Mouse (Mus musculus) liver, embryonic 16.5 days (tissue): ENCODE measurements around the gene Megf8. TPM values are rescaled to one million over a fixed set of nuclear protein-coding genes. Genes with fewer than 3 reads are reported as not detected.
A peak's percentile ranks its signal among the peaks of the same experiment; 100 is the strongest.
"Not testable (repeated sequence)": the region's sequence is repeated elsewhere in the genome, so short reads cannot be mapped to it uniquely, and the experiment has no call there.

Experiments
- ATAC-seq: fragments of 200-750 bp; cut with Nextera tagmentation; 2 replicates; pipeline ENCODE4 v1.8.0; 2017; ENCODE audit warnings: low read depth, mild to moderate bottlenecking, moderate number of reproducible peaks, moderate library complexity
- H3K27ac ChIP-seq: fragments of 300-500 bp; sonication (generic); 2 replicates; pipeline ENCODE4 v1.5.1; 2014; ENCODE audit warnings: mild to moderate bottlenecking, low read length
- H3K27me3 ChIP-seq: fragments of 300-500 bp; sonication (generic); 2 replicates; pipeline ENCODE4 v1.6.1; 2014; ENCODE audit warnings: low read depth, low read length, mixed read lengths; ENCODE audit not compliant: control insufficient read depth, insufficient read depth
- H3K36me3 ChIP-seq: fragments of 300-500 bp; sonication (generic); 2 replicates; pipeline ENCODE4 v1.6.1; 2014; ENCODE audit warnings: mild to moderate bottlenecking; ENCODE audit not compliant: control insufficient read depth, insufficient read depth
- H3K4me1 ChIP-seq: fragments of 300-500 bp; sonication (generic); 2 replicates; pipeline ENCODE4 v1.6.1; 2014; ENCODE audit warnings: low read depth, low read length, mixed read lengths; ENCODE audit not compliant: control insufficient read depth
- H3K4me2 ChIP-seq: fragments of 300-500 bp; sonication (generic); 2 replicates; pipeline ENCODE4 v1.6.1; 2014; ENCODE audit warnings: low read depth, low read length, mixed read lengths
- H3K4me3 ChIP-seq: fragments of 300-500 bp; sonication (generic); 2 replicates; pipeline ENCODE4 v1.5.1; 2014; ENCODE audit warnings: low read depth, mild to moderate bottlenecking, low read length
- H3K9ac ChIP-seq: fragments of 300-500 bp; sonication (generic); 2 replicates; pipeline ENCODE4 v1.6.1; 2014; ENCODE audit warnings: low read depth, low read length
- H3K9me3 ChIP-seq: fragments of 300-500 bp; sonication (generic); replicated peaks from 2 replicates; pipeline ENCODE4 v1.6.1; 2016; ENCODE audit warnings: low read length; ENCODE audit not compliant: control insufficient read depth
- WGBS: fragments of 180-500 bp; shearing (Covaris S2); extraction: QIAGEN DNeasy Blood & Tissue Kit; methylation state at CpG from one replicate; pipeline ENCODE4 v1.1.7; 2014; ENCODE audit not compliant: insufficient replicate concordance; 5-methylcytosine and 5-hydroxymethylcytosine counted together
- polyA plus RNA-seq: library from polyadenylated mRNA; unstranded; fragments of >200 nt; fragmentation: Nextera tagmentation; extraction: Ambion mirVana; gene quantifications from 2 replicates; pipeline ENCODE4 v1.2.1, GENCODE M21; 2015

Gene Megf8
- polyA plus RNA-seq, 1 experiment from 2014 or later = 0.90 TPM

DNA sequence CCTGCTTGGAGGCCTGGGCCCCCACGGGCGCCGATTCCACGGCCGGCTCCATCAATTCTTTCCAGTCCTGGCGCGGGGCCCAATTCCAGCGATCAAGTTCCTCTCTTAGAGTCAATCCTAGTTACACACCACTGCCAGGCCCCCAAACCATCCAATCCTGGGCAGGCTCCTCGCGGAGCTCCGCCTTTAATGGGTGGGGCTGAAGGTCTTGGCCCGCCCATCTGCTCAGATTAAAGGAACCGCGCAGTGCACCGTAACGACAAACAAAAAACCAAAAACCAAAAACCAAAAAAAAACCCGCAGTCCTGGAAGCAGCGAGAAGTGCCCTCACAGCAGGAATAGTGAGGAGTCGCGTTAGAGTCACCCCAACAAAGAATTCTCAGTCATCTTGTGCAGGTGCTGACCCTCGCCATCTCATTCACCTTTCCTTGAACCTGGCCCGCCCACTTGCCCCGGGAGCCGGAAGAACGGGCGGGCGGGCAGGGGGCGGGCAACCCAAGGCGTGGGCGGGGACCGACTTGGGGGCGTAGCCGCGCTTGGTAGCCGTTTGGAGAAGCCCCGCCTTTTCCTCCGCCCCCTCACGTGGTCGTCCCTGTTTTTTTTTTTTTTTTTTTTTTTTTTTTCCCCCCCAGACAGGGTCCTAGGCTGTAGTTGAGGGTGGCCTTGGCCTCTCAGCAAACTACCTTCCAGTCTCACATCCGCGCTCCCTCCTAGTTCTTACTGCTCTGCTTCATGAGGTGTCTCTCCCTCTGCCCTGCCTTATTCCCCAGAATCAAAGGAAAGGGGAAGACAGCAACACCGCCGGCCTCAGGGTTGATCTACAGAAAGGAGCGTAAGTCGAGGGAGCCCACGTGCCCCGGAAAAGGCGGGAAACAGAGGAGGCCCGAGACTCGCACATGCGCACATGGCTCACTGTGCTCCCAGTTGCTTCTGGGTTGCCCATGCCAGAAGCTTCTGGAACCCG is 78.9 kb downstream of the Megf8 start:
- peak; percentile 96 for ATAC-seq
- peak overlapping the region; percentile 86 for H3K4me2 ChIP-seq
- no peaks in the 10 kb centered on the region for H3K36me3 ChIP-seq
- no peaks in the 10 kb centered on the region for H3K27me3 ChIP-seq
- peak overlapping the region; percentile 62 for H3K9ac ChIP-seq
- peak overlapping the region; percentile 64 for H3K27ac ChIP-seq
- peaks cover 34% of the 10 kb centered on the region for H3K4me1 ChIP-seq
- WGBS = 5% methylated on average over 52 of the region's 52 CpGs
- H3K9me3 ChIP-seq = no peaks in the 10 kb centered on the region
- peak overlapping the region; percentile 67 for H3K4me3 ChIP-seq

DNA sequence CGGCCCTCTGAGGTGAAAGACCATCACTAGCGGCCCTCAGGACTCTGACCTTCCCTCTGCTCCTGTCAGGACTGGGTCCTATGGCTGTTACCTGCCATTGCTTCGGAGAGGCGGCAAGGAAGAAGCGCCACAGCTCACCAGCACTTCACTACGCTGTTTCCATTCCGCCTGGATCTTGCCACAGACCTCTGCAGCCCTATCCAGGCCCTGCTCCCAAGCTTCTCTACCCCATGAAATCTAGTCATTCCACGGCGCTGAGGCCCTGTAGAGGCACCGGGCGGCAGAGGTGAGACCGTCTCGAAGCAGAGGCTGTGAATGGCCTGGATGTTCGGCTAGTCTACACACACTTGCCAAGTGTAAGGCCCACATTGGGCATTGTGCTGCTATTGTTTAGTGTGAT is 79.7 kb downstream of the Megf8 start:
- Histone ChIP-seq H3K4me1 (peaks cover 27% of the 10 kb centered on the region), H3K4me3 (no peak overlapping the region), H3K36me3 (no peaks in the 10 kb centered on the region), H3K9ac (no peak overlapping the region), H3K27me3 (no peaks in the 10 kb centered on the region), H3K27ac (no peak overlapping the region), H3K4me2 (peak overlapping the region; percentile 86; the same call in 1 of the 2 replicates), H3K9me3 (no peaks in the 10 kb centered on the region)
- ATAC-seq = no peak
- WGBS = 89% methylated on average over 14 of the region's 14 CpGs

DNA sequence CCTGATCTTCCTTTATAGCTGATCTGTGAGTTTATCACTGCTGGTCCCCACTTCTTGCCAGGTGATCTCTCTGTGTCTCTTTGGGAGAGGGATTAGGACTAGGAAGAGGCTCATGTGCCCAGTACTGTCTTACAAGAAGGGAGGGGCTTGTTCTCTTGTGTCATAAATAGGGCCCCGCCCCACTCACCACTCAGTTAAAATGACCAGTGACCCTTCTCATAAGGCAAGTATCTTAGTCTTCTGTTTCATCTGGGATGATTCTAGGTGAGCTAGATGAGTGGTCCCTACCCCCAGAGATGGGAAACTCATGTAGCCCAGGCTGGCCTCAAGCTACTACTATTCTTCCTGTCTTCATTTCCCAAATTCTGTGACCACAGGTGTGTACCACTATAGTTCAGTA is 81.6 kb downstream of the Megf8 start, which contains the start of gene Lipe:
Lipe (minus strand) TSS at position 101 of the 400 bp plus-strand sequence.
- H3K9me3 ChIP-seq = no peaks in the 10 kb centered on the region
- no peak within 1 kb of the TSS for H3K27ac ChIP-seq
- peaks cover 26% of the 10 kb centered on the region for H3K4me1 ChIP-seq
- H3K4me3 ChIP-seq = no peak within 1 kb of the TSS
- no peaks in the 10 kb centered on the region for H3K36me3 ChIP-seq
- H3K9ac ChIP-seq = no peak within 1 kb of the TSS
- H3K4me2 ChIP-seq = no peak within 1 kb of the TSS
- ATAC-seq = no peak
- 84% methylated on average over 1 of the region's 1 CpGs for WGBS
- no peaks in the 10 kb centered on the region for H3K27me3 ChIP-seq

DNA sequence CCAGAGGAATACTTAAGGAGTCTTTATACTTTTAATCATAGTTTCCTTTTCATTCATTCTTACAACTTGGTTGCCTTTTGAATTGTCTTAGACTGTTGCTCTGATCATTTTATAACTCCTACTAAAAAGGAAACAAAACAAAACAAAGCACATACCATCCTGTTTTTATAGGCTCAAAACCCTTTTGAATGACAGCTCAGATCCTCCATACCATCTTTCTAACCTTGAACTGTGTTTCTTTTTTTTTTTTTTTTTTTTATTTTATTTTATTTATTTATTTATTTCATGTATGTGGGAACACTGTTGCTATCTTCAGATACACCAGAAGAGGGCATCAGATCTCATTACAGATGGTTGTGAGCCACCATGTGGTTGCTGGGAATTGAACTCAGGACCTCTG is 82.1 kb downstream of the Megf8 start:
- not testable (repeated sequence) for H3K9me3 ChIP-seq, H3K36me3 ChIP-seq, H3K27ac ChIP-seq, H3K4me2 ChIP-seq, H3K9ac ChIP-seq, ATAC-seq, H3K27me3 ChIP-seq, H3K4me3 ChIP-seq
- H3K4me1 ChIP-seq = peaks cover 23% of the 10 kb centered on the region

DNA sequence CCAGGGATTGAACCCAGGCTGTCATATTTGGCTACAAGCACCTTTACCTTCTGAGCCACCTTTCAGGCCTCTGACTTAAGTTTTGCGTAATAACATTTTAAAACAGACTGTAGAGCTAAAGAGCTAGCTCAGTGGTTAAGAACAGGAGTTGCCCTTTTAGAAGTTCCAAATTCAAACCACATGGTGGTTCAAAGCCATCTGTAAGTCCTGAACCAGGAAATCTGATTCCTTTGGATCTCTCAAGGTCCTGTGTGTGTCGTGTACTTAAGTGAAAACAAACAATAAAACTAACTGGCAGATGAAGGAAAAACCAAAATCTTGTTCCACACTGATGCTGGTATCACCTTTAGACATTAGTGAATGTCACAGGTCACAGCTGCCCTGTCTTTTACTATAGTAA is 84.6 kb downstream of the Megf8 start:
- H3K4me3 ChIP-seq = no peak overlapping the region
- H3K36me3 ChIP-seq = no peaks in the 10 kb centered on the region
- ATAC-seq = no peak
- peaks cover 5% of the 10 kb centered on the region for H3K4me1 ChIP-seq
- H3K4me2 ChIP-seq = no peak overlapping the region
- no peaks in the 10 kb centered on the region for H3K9me3 ChIP-seq
- H3K9ac ChIP-seq = no peak overlapping the region
- no peak overlapping the region for H3K27ac ChIP-seq
- no peaks in the 10 kb centered on the region for H3K27me3 ChIP-seq
- 69% methylated on average over 2 of the region's 2 CpGs for WGBS

DNA sequence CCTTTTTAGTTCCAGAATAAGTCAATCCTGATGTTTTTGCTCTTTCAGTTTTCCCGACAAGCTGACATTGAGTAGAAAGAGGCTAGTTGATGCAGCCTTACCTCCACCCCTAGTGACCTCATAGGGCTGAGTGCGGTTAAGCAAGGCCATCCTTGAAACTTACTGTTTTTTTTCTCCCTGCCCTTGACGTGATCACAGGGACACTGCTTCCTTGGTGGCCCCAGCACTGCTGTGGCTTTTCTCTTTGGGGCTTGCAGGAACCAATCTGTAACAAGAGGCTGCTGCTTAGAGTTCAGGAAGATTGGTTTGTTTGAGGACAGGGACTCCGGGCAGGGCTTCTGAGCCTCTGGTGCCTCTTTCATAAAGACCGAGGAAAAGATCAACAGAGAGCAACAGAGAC is 85.0 kb downstream of the Megf8 start:
- ATAC-seq = no peak
- peaks cover 5% of the 10 kb centered on the region for H3K4me1 ChIP-seq
- H3K27me3 ChIP-seq = no peaks in the 10 kb centered on the region
- no peaks in the 10 kb centered on the region for H3K9me3 ChIP-seq
- no peak overlapping the region for H3K4me2 ChIP-seq
- no peaks in the 10 kb centered on the region for H3K36me3 ChIP-seq
- no peak overlapping the region for H3K27ac ChIP-seq
- no peak overlapping the region for H3K9ac ChIP-seq
- H3K4me3 ChIP-seq = no peak overlapping the region
- 55% methylated on average over 5 of the region's 5 CpGs for WGBS

DNA sequence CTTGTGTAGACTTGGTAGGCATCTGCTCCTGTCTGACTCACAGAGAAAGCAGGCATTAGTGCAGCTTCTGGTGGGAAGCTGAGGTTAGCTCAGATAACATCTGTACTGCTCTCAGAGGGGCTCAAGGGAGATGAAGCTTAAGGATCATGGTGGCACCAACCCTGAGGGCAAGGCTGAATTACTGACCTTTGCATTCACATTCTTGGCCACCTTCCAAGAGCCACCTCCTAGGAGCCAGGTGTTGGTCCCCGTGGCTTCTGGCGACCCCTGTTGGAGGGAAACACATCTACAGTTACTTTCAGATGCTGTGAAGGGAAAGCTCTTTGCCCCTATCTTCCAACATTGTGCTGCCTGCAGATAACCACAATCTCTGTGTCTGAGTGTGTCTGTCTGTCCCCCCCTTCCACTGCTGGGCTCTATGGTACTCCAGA is 85.7 kb downstream of the Megf8 start:
- 0% methylated on average over 2 of the region's 2 CpGs for WGBS
- Histone ChIP-seq H3K9me3 (no peaks in the 10 kb centered on the region), H3K9ac (no peak overlapping the region), H3K27me3 (no peaks in the 10 kb centered on the region), H3K27ac (no peak overlapping the region), H3K36me3 (no peaks in the 10 kb centered on the region), H3K4me1 (peaks cover 5% of the 10 kb centered on the region), H3K4me3 (no peak overlapping the region), H3K4me2 (no peak overlapping the region)
- peak; percentile 54; the same call in 1 of the 2 replicates for ATAC-seq

DNA sequence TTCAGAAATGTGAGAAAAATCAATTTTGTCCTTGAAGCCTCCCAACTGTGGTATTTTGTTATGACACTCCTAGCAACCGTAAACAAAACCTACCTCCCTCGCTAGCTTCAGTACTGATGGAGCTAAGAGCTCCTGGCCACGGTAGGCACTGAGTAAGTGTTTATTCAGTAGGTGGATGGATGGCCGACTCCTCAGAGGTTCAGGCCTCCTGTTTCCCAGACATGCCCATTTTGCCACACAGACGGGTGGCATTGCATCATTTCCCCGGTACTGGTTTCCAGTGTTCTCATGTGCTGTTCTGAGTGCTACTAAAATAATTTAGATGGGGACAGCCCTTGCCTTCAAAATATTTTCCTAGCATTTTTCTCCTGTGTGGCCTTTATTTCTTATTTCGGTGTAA is 89.5 kb downstream of the Megf8 start:
- H3K4me1 ChIP-seq = peaks cover 5% of the 10 kb centered on the region
- 59% methylated on average over 7 of the region's 7 CpGs for WGBS

DNA sequence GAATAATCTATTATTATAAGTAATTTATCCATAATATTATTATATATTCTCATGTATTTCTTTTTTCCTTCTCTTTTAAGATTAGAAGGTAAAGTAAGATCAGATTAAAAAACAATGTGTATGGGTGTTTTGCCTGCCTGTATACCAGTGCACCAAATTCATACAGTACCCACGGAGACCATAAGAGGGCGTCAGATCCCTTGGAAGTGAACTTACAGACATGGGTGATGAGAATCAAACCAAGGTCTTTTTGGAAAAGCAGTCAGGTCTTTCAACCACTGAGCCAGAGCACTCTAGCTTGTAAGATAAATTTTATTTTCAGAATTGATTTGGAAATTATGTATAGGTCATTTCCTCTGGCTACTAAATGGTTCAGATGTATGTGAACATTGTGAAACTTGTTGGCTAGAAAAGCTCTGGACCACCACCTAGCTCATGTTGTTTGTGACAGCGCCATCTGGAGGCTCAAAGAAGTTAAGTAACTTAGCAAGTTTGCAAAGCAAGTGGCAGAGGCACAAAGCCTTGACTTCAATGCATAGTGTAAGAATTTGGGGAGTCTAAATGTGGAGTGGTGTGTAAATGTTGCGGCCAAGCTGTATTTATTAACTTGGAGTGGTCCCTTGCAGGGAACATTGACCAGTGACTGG is 92.3 kb downstream of the Megf8 start:
- WGBS = 43% methylated on average over 4 of the region's 4 CpGs
- H3K9me3 ChIP-seq = no peaks in the 10 kb centered on the region
- no peak overlapping the region for H3K4me3 ChIP-seq
- no peaks in the 10 kb centered on the region for H3K27me3 ChIP-seq
- H3K9ac ChIP-seq = no peak overlapping the region
- H3K27ac ChIP-seq = no peak overlapping the region
- no peaks in the 10 kb centered on the region for H3K36me3 ChIP-seq
- ATAC-seq = no peak
- H3K4me1 ChIP-seq = no peaks in the 10 kb centered on the region
- no peak overlapping the region for H3K4me2 ChIP-seq

More for the DNA sequence above, 89.5 kb downstream of the Megf8 start:
- Histone ChIP-seq H3K27ac (no peak overlapping the region), H3K4me3 (no peak overlapping the region), H3K9ac (no peak overlapping the region), H3K4me2 (no peak overlapping the region), H3K27me3 (no peaks in the 10 kb centered on the region), H3K9me3 (no peaks in the 10 kb centered on the region), H3K36me3 (no peaks in the 10 kb centered on the region)
- no peak for ATAC-seq
